Mouse (Mus musculus) CH12.LX (cell line): ENCODE measurements around the gene Fads1.
A peak's percentile ranks its signal among the peaks of the same experiment; 100 is the strongest.

ENCODE experiments used
- E2F4 ChIP-seq: IDR thresholded peaks from 2 replicates; pipeline ENCODE4 v1.6.1; 2011; ENCODE audit warnings: low read depth, low read length, improper control_type of control experiment; ENCODE audit not compliant: insufficient replicate concordance
- EP300 ChIP-seq: IDR thresholded peaks from 2 replicates; pipeline ENCODE4 v1.6.1; 2011; ENCODE audit warnings: low read length, improper control_type of control experiment
- NRF1 ChIP-seq: IDR thresholded peaks from 2 replicates; pipeline ENCODE4 v1.6.1; 2014; ENCODE audit warnings: low read depth, mild to moderate bottlenecking, inconsistent platforms, low read length, improper control_type of control experiment, moderate library complexity
- POLR2A ChIP-seq: IDR thresholded peaks from 2 replicates; pipeline ENCODE4 v1.6.1; 2011; ENCODE audit warnings: low read depth, mild to moderate bottlenecking, improper control_type of control experiment, low read length
- RAD21 ChIP-seq: IDR thresholded peaks from 2 replicates; pipeline ENCODE4 v1.6.1; 2011; ENCODE audit warnings: low read depth, mild to moderate bottlenecking, low read length, improper control_type of control experiment, moderate library complexity
- USF2 ChIP-seq: conservative IDR thresholded peaks from 2 replicates; pipeline ENCODE4 v1.6.1; 2011; ENCODE audit warnings: low read depth, low read length, improper control_type of control experiment

DNA sequence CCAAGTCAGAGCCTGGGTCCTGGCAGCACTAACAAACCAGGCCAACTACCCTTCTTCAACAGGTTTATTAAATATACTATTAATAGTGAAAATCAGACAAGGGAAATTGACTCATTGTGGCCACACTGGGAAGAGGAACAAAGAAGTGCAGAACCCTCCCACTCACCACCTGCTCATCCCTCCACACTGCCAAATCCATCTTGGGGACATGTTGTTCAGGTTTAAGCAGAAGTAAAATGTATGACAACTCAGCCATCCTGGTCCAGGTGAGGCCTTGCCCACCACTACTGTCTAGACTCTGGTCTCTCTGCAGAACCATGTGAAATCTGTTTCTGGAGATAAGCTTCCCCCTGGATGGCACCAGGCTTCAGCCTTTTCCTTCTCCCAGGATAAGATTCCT, 10.8 kb upstream of the Fads1 start:
- no peak for TF ChIP-seq USF2
- no peak for TF ChIP-seq RAD21
- no peak for TF ChIP-seq E2F4
- TF ChIP-seq EP300: peak; percentile 23; the same call in 1 of the 2 replicates
- TF ChIP-seq POLR2A: no peak
- no peak for TF ChIP-seq NRF1
